Mouse (Mus musculus) intestine, embryonic 15.5 days (tissue): ENCODE measurements around the gene Adamts7. TPM values are rescaled to one million over a fixed set of nuclear protein-coding genes. Genes with fewer than 3 reads are reported as not detected.

Experiments
- ATAC-seq: fragments of 200-750 bp; cut with Nextera tagmentation; 2 replicates; pipeline ENCODE4 v1.8.0; 2017; ENCODE audit warnings: moderate TSS enrichment, moderate library complexity
- H3K27ac ChIP-seq: fragments of 300-500 bp; sonication (generic); 2 replicates; pipeline ENCODE4 v1.5.1; 2015; ENCODE audit warnings: mild to moderate bottlenecking, inconsistent platforms
- H3K27me3 ChIP-seq: fragments of 300-500 bp; sonication (generic); replicated peaks from 2 replicates; pipeline ENCODE4 v1.6.1; 2015; ENCODE audit warnings: inconsistent platforms
- H3K36me3 ChIP-seq: fragments of 300-500 bp; sonication (generic); 2 replicates; pipeline ENCODE4 v1.6.1; 2015; ENCODE audit warnings: inconsistent platforms
- H3K4me1 ChIP-seq: fragments of 300-500 bp; sonication (generic); replicated peaks from 2 replicates; pipeline ENCODE4 v1.6.1; 2015; ENCODE audit warnings: inconsistent platforms
- H3K4me2 ChIP-seq: fragments of 300-500 bp; sonication (generic); replicated peaks from 2 replicates; pipeline ENCODE4 v1.6.1; 2015; ENCODE audit warnings: mild to moderate bottlenecking, inconsistent platforms
- H3K4me3 ChIP-seq: fragments of 300-500 bp; sonication (generic); replicated peaks from 2 replicates; pipeline ENCODE4 v1.5.1; 2015; ENCODE audit warnings: inconsistent platforms
- H3K9ac ChIP-seq: fragments of 300-500 bp; sonication (generic); 2 replicates; pipeline ENCODE4 v1.6.1; 2015; ENCODE audit warnings: inconsistent platforms
- H3K9me3 ChIP-seq: fragments of 300-500 bp; sonication (generic); 2 replicates; pipeline ENCODE4 v1.6.1; 2016; ENCODE audit warnings: inconsistent platforms
- WGBS: fragments of 180-500 bp; shearing (Covaris S2); methylation state at CpG from one replicate; pipeline ENCODE4 v1.1.7; 2015; 5-methylcytosine and 5-hydroxymethylcytosine counted together
- polyA plus RNA-seq: library from polyadenylated mRNA; unstranded; fragments of >200 nt; fragmentation: Nextera tagmentation; extraction: Ambion mirVana; gene quantifications from 2 replicates; pipeline ENCODE4 v1.2.1, GENCODE M21; 2015

Gene Adamts7
- polyA plus RNA-seq, 1 experiment from 2014 or later = 14.1 TPM

DNA sequence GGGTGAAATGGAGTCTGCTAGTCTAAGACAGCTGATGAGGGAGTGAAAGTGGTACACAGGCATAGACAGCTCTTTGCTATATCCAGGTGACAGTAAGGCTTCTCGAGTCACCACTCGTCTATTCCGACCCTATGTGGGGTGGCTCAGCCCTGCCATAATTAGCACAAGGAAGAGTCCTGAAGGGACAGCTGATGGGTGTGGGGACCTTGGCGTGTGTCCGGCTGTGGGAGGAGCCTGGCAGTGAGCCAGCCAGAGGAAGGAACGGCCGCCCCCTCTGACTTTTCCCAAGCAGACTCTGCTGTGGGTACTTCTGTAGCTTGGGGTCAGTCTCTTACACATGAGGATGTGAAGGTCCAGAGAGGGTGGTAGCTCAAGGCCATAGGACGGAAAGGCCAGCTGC is 21.2 kb downstream of the Adamts7 start:
- no peak overlapping the region for H3K4me3 ChIP-seq

DNA sequence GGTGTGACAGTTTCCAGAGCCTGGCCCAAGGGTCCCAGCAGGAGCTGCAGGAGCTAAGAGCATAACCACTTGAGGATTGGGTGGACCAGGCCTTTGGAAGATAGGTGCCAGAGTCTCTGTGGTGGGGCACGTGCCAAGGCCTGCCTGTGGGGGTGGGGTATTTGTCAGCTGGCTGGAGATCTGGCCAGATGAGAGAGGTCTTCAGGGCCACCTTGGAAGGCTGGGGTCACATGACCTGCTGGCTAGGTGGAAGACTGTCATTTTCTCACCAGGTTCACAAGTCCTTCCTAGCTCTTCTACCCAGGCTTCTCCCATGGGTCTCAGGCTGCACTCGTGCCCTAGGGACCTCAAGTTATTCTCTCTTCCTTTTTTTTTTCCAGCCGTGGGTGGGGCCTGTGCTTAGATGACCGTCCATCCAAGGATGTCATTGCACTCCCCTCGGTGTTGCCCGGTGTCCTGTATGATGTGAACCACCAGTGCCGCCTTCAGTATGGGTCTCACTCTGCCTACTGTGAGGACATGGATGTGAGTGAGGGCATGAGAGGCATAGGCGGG is 22.6 kb downstream of the Adamts7 start:
- Histone ChIP-seq H3K4me3 (no peak overlapping the region), H3K9ac (no peak overlapping the region), H3K36me3 (no peaks in the 10 kb centered on the region; the same call in 1 of the 2 replicates), H3K4me1 (peaks cover 18% of the 10 kb centered on the region), H3K27me3 (no peaks in the 10 kb centered on the region), H3K9me3 (no peaks in the 10 kb centered on the region), H3K27ac (no peak overlapping the region), H3K4me2 (no peak overlapping the region)
- WGBS = 77% methylated on average over 8 of the region's 8 CpGs
- ATAC-seq = no peak

More for the DNA sequence above, 21.2 kb downstream of the Adamts7 start:
- Histone ChIP-seq H3K9me3 (no peaks in the 10 kb centered on the region), H3K4me2 (no peak overlapping the region), H3K27ac (no peak overlapping the region), H3K36me3 (no peaks in the 10 kb centered on the region; the same call in 1 of the 2 replicates), H3K4me1 (peaks cover 18% of the 10 kb centered on the region), H3K9ac (no peak overlapping the region), H3K27me3 (no peaks in the 10 kb centered on the region)
- WGBS = 46% methylated on average over 8 of the region's 8 CpGs
- ATAC-seq = peak; percentile 21

- H3K36me3 ChIP-seq = 0 out of 2 replicates have a peak, but pooled peaks cover 3% of the 10 kb centered on the region
- H3K27me3 ChIP-seq = no peaks in the 10 kb centered on the region
- H3K9ac ChIP-seq = no peak overlapping the region
- 95% methylated on average over 4 of the region's 4 CpGs for WGBS
- H3K4me1 ChIP-seq = peaks cover 9% of the 10 kb centered on the region
- no peak overlapping the region for H3K4me2 ChIP-seq
- no peak for ATAC-seq
- no peaks in the 10 kb centered on the region for H3K9me3 ChIP-seq
- no peak overlapping the region for H3K4me3 ChIP-seq
- H3K27ac ChIP-seq = no peak overlapping the region
Observed at GRCm38 (mm10) chr9:90188893-90189292, 26.0 kb downstream of the Adamts7 start.

- ATAC-seq = no peak
- no peak overlapping the region for H3K27ac ChIP-seq
- no peak overlapping the region for H3K9ac ChIP-seq
- 0 out of 2 replicates have a peak, but pooled peaks cover 3% of the 10 kb centered on the region for H3K36me3 ChIP-seq
- H3K27me3 ChIP-seq = no peaks in the 10 kb centered on the region
- WGBS = 84% methylated on average over 5 of the region's 5 CpGs
- H3K4me1 ChIP-seq = peaks cover 4% of the 10 kb centered on the region; the same call in 1 of the 2 replicates
- H3K4me2 ChIP-seq = no peak overlapping the region
- H3K4me3 ChIP-seq = no peak overlapping the region
- H3K9me3 ChIP-seq = no peaks in the 10 kb centered on the region
Observed at GRCm38 (mm10) chr9:90189391-90189790, 26.5 kb downstream of the Adamts7 start.

- ATAC-seq = no peak
- peaks cover 11% of the 10 kb centered on the region; the same call in 1 of the 2 replicates for H3K4me1 ChIP-seq
- 72% methylated on average over 10 of the region's 10 CpGs for WGBS
Observed at GRCm38 (mm10) chr9:90195000-90195399, 32.1 kb downstream of the Adamts7 start.

GRCm38 (mm10) chr9:90196262-90196661 is 33.4 kb downstream of the Adamts7 start:
- no peaks in the 10 kb centered on the region for H3K27me3 ChIP-seq
- H3K4me3 ChIP-seq = no peak overlapping the region
- H3K4me2 ChIP-seq = no peak overlapping the region
- no peak overlapping the region for H3K27ac ChIP-seq
- 0 out of 2 replicates have a peak, but pooled peaks cover 3% of the 10 kb centered on the region for H3K36me3 ChIP-seq
- 84% methylated on average over 7 of the region's 7 CpGs for WGBS
- ATAC-seq = peak; percentile 71
- H3K9me3 ChIP-seq = no peaks in the 10 kb centered on the region
- H3K4me1 ChIP-seq = peaks cover 11% of the 10 kb centered on the region; the same call in 1 of the 2 replicates
- no peak overlapping the region for H3K9ac ChIP-seq

More at GRCm38 (mm10) chr9:90195000-90195399, 32.1 kb downstream of the Adamts7 start:
- 0 out of 2 replicates have a peak, but pooled peaks cover 3% of the 10 kb centered on the region for H3K36me3 ChIP-seq
- H3K9me3 ChIP-seq = no peaks in the 10 kb centered on the region
- no peak overlapping the region for H3K9ac ChIP-seq
- no peak overlapping the region for H3K4me3 ChIP-seq
- no peaks in the 10 kb centered on the region for H3K27me3 ChIP-seq
- H3K27ac ChIP-seq = no peak overlapping the region
- no peak overlapping the region for H3K4me2 ChIP-seq

- no peak overlapping the region for H3K4me3 ChIP-seq
- H3K4me1 ChIP-seq = peaks cover 11% of the 10 kb centered on the region; the same call in 1 of the 2 replicates
- H3K36me3 ChIP-seq = 0 out of 2 replicates have a peak, but pooled peaks cover 3% of the 10 kb centered on the region
- no peak overlapping the region for H3K9ac ChIP-seq
- H3K27ac ChIP-seq = no peak overlapping the region
- no peak overlapping the region for H3K4me2 ChIP-seq
- no peaks in the 10 kb centered on the region for H3K9me3 ChIP-seq
- ATAC-seq = no peak
- WGBS = 64% methylated on average over 7 of the region's 7 CpGs
- H3K27me3 ChIP-seq = no peaks in the 10 kb centered on the region
Observed at GRCm38 (mm10) chr9:90197116-90197665, 34.3 kb downstream of the Adamts7 start.

- no peak overlapping the region for H3K4me2 ChIP-seq
- H3K27ac ChIP-seq = no peak overlapping the region
- ATAC-seq = no peak
- H3K36me3 ChIP-seq = 0 out of 2 replicates have a peak, but pooled peaks cover 3% of the 10 kb centered on the region
- no peak overlapping the region for H3K4me3 ChIP-seq
- 77% methylated on average over 7 of the region's 7 CpGs for WGBS
- H3K4me1 ChIP-seq = peaks cover 11% of the 10 kb centered on the region; the same call in 1 of the 2 replicates
- H3K9ac ChIP-seq = no peak overlapping the region
- no peaks in the 10 kb centered on the region for H3K27me3 ChIP-seq
- no peaks in the 10 kb centered on the region for H3K9me3 ChIP-seq
Observed at GRCm38 (mm10) chr9:90197866-90198383, 35.1 kb downstream of the Adamts7 start.

- Histone ChIP-seq H3K27ac (no peak overlapping the region), H3K27me3 (no peaks in the 10 kb centered on the region), H3K4me3 (no peak overlapping the region), H3K36me3 (no peaks in the 10 kb centered on the region), H3K9me3 (no peaks in the 10 kb centered on the region), H3K9ac (no peak overlapping the region), H3K4me2 (no peak overlapping the region), H3K4me1 (peaks cover 11% of the 10 kb centered on the region; the same call in 1 of the 2 replicates)
- ATAC-seq = peak; percentile 18; the same call in 1 of the 2 replicates
- 60% methylated on average over 10 of the region's 10 CpGs for WGBS
Observed at GRCm38 (mm10) chr9:90198531-90199449, 35.9 kb downstream of the Adamts7 start.

DNA sequence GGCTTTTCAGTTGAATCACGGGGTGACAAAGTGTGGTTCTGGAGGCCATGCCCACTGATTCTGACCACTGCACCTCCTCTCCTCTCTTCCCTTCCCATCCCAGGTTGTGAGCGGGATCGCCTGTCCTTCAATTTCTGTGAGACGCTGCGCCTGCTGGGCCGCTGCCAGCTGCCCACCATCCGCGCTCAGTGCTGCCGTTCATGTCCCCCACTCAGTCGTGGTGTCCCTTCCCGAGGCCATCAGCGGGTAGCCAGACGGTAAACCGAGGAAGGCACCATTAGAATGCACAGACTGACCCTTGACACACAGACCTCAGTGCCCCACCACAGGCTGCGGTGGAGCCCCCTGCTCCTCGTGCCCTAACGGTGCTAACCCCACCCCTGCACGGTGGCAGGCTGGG is 36.7 kb downstream of the Adamts7 start:
- no peak overlapping the region for H3K9ac ChIP-seq
- H3K4me2 ChIP-seq = no peak overlapping the region
- H3K4me1 ChIP-seq = peaks cover 11% of the 10 kb centered on the region; the same call in 1 of the 2 replicates
- 0 out of 2 replicates have a peak, but pooled peaks cover 6% of the 10 kb centered on the region for H3K36me3 ChIP-seq
- no peaks in the 10 kb centered on the region for H3K9me3 ChIP-seq
- H3K27ac ChIP-seq = no peak overlapping the region
- no peak for ATAC-seq
- 92% methylated on average over 18 of the region's 18 CpGs for WGBS
- H3K4me3 ChIP-seq = no peak overlapping the region
- no peaks in the 10 kb centered on the region for H3K27me3 ChIP-seq

- H3K27ac ChIP-seq = no peak overlapping the region
Observed at GRCm38 (mm10) chr9:90200501-90200900, 37.6 kb downstream of the Adamts7 start.

GRCm38 (mm10) chr9:90201096-90201495 is 38.2 kb downstream of the Adamts7 start:
- Histone ChIP-seq H3K4me1 (peaks cover 11% of the 10 kb centered on the region; the same call in 1 of the 2 replicates), H3K9ac (no peak overlapping the region), H3K4me3 (no peak overlapping the region), H3K4me2 (no peak overlapping the region), H3K36me3 (peaks cover 12% of the 10 kb centered on the region; the same call in 1 of the 2 replicates), H3K9me3 (no peaks in the 10 kb centered on the region), H3K27me3 (no peaks in the 10 kb centered on the region), H3K27ac (no peak overlapping the region)
- no peak for ATAC-seq
- WGBS = 89% methylated on average over 7 of the region's 7 CpGs

More at GRCm38 (mm10) chr9:90200501-90200900, 37.6 kb downstream of the Adamts7 start:
- no peak overlapping the region for H3K4me3 ChIP-seq
- peaks cover 12% of the 10 kb centered on the region; the same call in 1 of the 2 replicates for H3K36me3 ChIP-seq
- WGBS = 93% methylated on average over 4 of the region's 4 CpGs
- no peak for ATAC-seq
- H3K4me1 ChIP-seq = peaks cover 11% of the 10 kb centered on the region; the same call in 1 of the 2 replicates
- H3K9me3 ChIP-seq = no peaks in the 10 kb centered on the region
- H3K4me2 ChIP-seq = no peak overlapping the region
- no peaks in the 10 kb centered on the region for H3K27me3 ChIP-seq
- no peak overlapping the region for H3K9ac ChIP-seq
